Mouse (Mus musculus) heart, embryonic 12.5 days (tissue): ENCODE results near the gene Gm21149. TPM values are rescaled to one million over a fixed set of nuclear protein-coding genes. Genes with fewer than 3 reads are reported as not detected.
A peak's percentile ranks its signal among the peaks of the same experiment; 100 is the strongest.
"Not testable (repeated sequence)": the region's sequence is repeated elsewhere in the genome, so short reads cannot be mapped to it uniquely, and the experiment has no call there.

ENCODE experiments used
- ATAC-seq: fragments of 200-750 bp; cut with Nextera tagmentation; 2 replicates; pipeline ENCODE4 v1.8.0; 2017; ENCODE audit warnings: moderate TSS enrichment, moderate library complexity; ENCODE audit not compliant: insufficient number of reproducible peaks, low FRiP score
- H3K27ac ChIP-seq: fragments of 300-500 bp; sonication (generic); 2 replicates; pipeline ENCODE4 v1.5.1; 2016; ENCODE audit warnings: mild to moderate bottlenecking, moderate library complexity; ENCODE audit not compliant: poor library complexity, severe bottlenecking
- H3K27me3 ChIP-seq: fragments of 300-500 bp; sonication (generic); replicated peaks from 2 replicates; pipeline ENCODE4 v1.6.1; 2016; ENCODE audit warnings: mild to moderate bottlenecking, moderate library complexity
- H3K36me3 ChIP-seq: fragments of 300-500 bp; sonication (generic); 2 replicates; pipeline ENCODE4 v1.6.1; 2016; ENCODE audit warnings: mild to moderate bottlenecking, moderate library complexity
- H3K4me1 ChIP-seq: fragments of 300-500 bp; sonication (generic); replicated peaks from 2 replicates; pipeline ENCODE4 v1.6.1; 2016; ENCODE audit warnings: mild to moderate bottlenecking
- H3K4me2 ChIP-seq: fragments of 300-500 bp; sonication (generic); 2 replicates; pipeline ENCODE4 v1.6.1; 2016; ENCODE audit warnings: mild to moderate bottlenecking, moderate library complexity
- H3K4me3 ChIP-seq: fragments of 300-500 bp; sonication (generic); 2 replicates; pipeline ENCODE4 v1.5.1; 2016; ENCODE audit warnings: mild to moderate bottlenecking
- H3K9ac ChIP-seq: fragments of 300-500 bp; sonication (generic); 2 replicates; pipeline ENCODE4 v1.6.1; 2016; ENCODE audit warnings: mild to moderate bottlenecking, moderate library complexity
- H3K9me3 ChIP-seq: fragments of 300-500 bp; sonication (generic); replicated peaks from 2 replicates; pipeline ENCODE4 v1.6.1; 2016; ENCODE audit warnings: mild to moderate bottlenecking, moderate library complexity
- WGBS: fragments of 180-500 bp; shearing (Covaris S2); methylation state at CpG from one replicate; pipeline ENCODE4 v1.1.7; 2016; 5-methylcytosine and 5-hydroxymethylcytosine counted together
- polyA plus RNA-seq: library from polyadenylated mRNA; unstranded; fragments of >200 nt; fragmentation: Nextera tagmentation; extraction: Ambion mirVana; gene quantifications from 2 replicates; pipeline ENCODE4 v1.2.1, GENCODE M21; 2016

Gm21149 gene
- polyA plus RNA-seq, 1 experiment from 2014 or later = 0.29 TPM

GRCm38 (mm10) chr5:15498774-15499400 lies 22.6 kb upstream of the Gm21149 start:
- H3K27me3 ChIP-seq, H3K27ac ChIP-seq, H3K4me3 ChIP-seq, H3K4me2 ChIP-seq, H3K9ac ChIP-seq, H3K4me1 ChIP-seq, H3K36me3 ChIP-seq: not testable (repeated sequence)
- peaks cover 42% of the 10 kb centered on the region for H3K9me3 ChIP-seq
- peak; percentile 88 for ATAC-seq
- WGBS = 32% methylated on average over 5 of the region's 5 CpGs

GRCm38 (mm10) chr5:15498350-15498749 lies 22.0 kb upstream of the Gm21149 start:
- peaks cover 44% of the 10 kb centered on the region for H3K9me3 ChIP-seq
- ATAC-seq = peak; percentile 42; the same call in 1 of the 2 replicates
- WGBS = 64% methylated on average over 3 of the region's 3 CpGs
- H3K4me3 ChIP-seq, H3K27me3 ChIP-seq, H3K27ac ChIP-seq, H3K9ac ChIP-seq, H3K36me3 ChIP-seq, H3K4me2 ChIP-seq, H3K4me1 ChIP-seq: not testable (repeated sequence)

GRCm38 (mm10) chr5:15490934-15491333 lies 14.6 kb upstream of the Gm21149 start:
- not testable (repeated sequence) for H3K4me2 ChIP-seq, H3K27me3 ChIP-seq, H3K27ac ChIP-seq, H3K4me1 ChIP-seq, H3K36me3 ChIP-seq, H3K9ac ChIP-seq, H3K4me3 ChIP-seq
- 57% methylated on average over 2 of the region's 2 CpGs for WGBS
- peak; percentile 33; the same call in 1 of the 2 replicates for ATAC-seq
- peaks cover 33% of the 10 kb centered on the region for H3K9me3 ChIP-seq

GRCm38 (mm10) chr5:15488743-15489142 lies 12.4 kb upstream of the Gm21149 start:
- 75% methylated on average over 5 of the region's 5 CpGs for WGBS
- Histone ChIP-seq H3K36me3 (no peaks in the 10 kb centered on the region), H3K9me3 (peaks cover 28% of the 10 kb centered on the region), H3K4me1 (no peaks in the 10 kb centered on the region), H3K27me3 (no peaks in the 10 kb centered on the region), H3K4me2 (no peak overlapping the region), H3K9ac (no peak overlapping the region), H3K27ac (no peak overlapping the region), H3K4me3 (no peak overlapping the region)
- 0 out of 2 replicates have a peak, but pooled peaks have one; percentile 76 for ATAC-seq

- not testable (repeated sequence) for H3K9ac ChIP-seq, H3K27me3 ChIP-seq, H3K4me2 ChIP-seq, H3K36me3 ChIP-seq, H3K4me3 ChIP-seq, H3K27ac ChIP-seq, ATAC-seq, H3K4me1 ChIP-seq
- peaks cover 28% of the 10 kb centered on the region for H3K9me3 ChIP-seq
- WGBS = 22% methylated on average over 2 of the region's 2 CpGs
Measured at GRCm38 (mm10) chr5:15484616-15485015, 8.3 kb upstream of the Gm21149 start.

GRCm38 (mm10) chr5:15483576-15483975 lies 7.3 kb upstream of the Gm21149 start:
- H3K4me1 ChIP-seq, ATAC-seq, H3K9ac ChIP-seq, H3K27me3 ChIP-seq, H3K36me3 ChIP-seq, H3K27ac ChIP-seq, H3K4me3 ChIP-seq, H3K4me2 ChIP-seq: not testable (repeated sequence)
- H3K9me3 ChIP-seq = peaks cover 25% of the 10 kb centered on the region
- 53% methylated on average over 4 of the region's 4 CpGs for WGBS

- H3K4me2 ChIP-seq, H3K9ac ChIP-seq, H3K36me3 ChIP-seq, H3K27ac ChIP-seq, H3K27me3 ChIP-seq, H3K4me1 ChIP-seq, H3K4me3 ChIP-seq, ATAC-seq: not testable (repeated sequence)
- 55% methylated on average over 2 of the region's 2 CpGs for WGBS
- H3K9me3 ChIP-seq = peaks cover 27% of the 10 kb centered on the region
Measured at GRCm38 (mm10) chr5:15482815-15483214, 6.5 kb upstream of the Gm21149 start.

GRCm38 (mm10) chr5:15470141-15470540 lies 6.2 kb downstream of the Gm21149 start:
- not testable (repeated sequence) for H3K27me3 ChIP-seq, H3K9ac ChIP-seq, H3K27ac ChIP-seq, H3K4me2 ChIP-seq, ATAC-seq, H3K36me3 ChIP-seq, H3K4me1 ChIP-seq, H3K4me3 ChIP-seq
- WGBS = 80% methylated on average over 1 of the region's 1 CpGs
- H3K9me3 ChIP-seq = peaks cover 13% of the 10 kb centered on the region

- H3K27me3 ChIP-seq, H3K9ac ChIP-seq, H3K27ac ChIP-seq, ATAC-seq, H3K4me2 ChIP-seq, H3K4me3 ChIP-seq, H3K4me1 ChIP-seq, H3K36me3 ChIP-seq: not testable (repeated sequence)
- WGBS = 50% methylated on average over 6 of the region's 6 CpGs
- H3K9me3 ChIP-seq = peaks cover 13% of the 10 kb centered on the region
Measured at GRCm38 (mm10) chr5:15467768-15468167, 8.6 kb downstream of the Gm21149 start.

GRCm38 (mm10) chr5:15466218-15466617 lies 10.1 kb downstream of the Gm21149 start:
- not testable (repeated sequence) for H3K4me2 ChIP-seq, H3K36me3 ChIP-seq, H3K4me1 ChIP-seq, H3K9ac ChIP-seq, H3K4me3 ChIP-seq, H3K27me3 ChIP-seq, H3K27ac ChIP-seq
- peaks cover 16% of the 10 kb centered on the region for H3K9me3 ChIP-seq
- ATAC-seq = peak; percentile 53; the same call in 1 of the 2 replicates
- 47% methylated on average over 1 of the region's 1 CpGs for WGBS

- not testable (repeated sequence) for H3K27me3 ChIP-seq, H3K4me1 ChIP-seq, H3K27ac ChIP-seq, ATAC-seq, H3K9ac ChIP-seq, H3K36me3 ChIP-seq, H3K4me2 ChIP-seq, H3K4me3 ChIP-seq
- H3K9me3 ChIP-seq = peaks cover 14% of the 10 kb centered on the region
- 39% methylated on average over 2 of the region's 2 CpGs for WGBS
Measured at GRCm38 (mm10) chr5:15463561-15463960, 12.8 kb downstream of the Gm21149 start.

GRCm38 (mm10) chr5:15461613-15462012 lies 14.7 kb downstream of the Gm21149 start:
- H3K9me3 ChIP-seq = peaks cover 13% of the 10 kb centered on the region
- not testable (repeated sequence) for H3K4me2 ChIP-seq, H3K27me3 ChIP-seq, H3K9ac ChIP-seq, H3K36me3 ChIP-seq, H3K27ac ChIP-seq, ATAC-seq, H3K4me3 ChIP-seq, H3K4me1 ChIP-seq
- WGBS = 52% methylated on average over 8 of the region's 8 CpGs
